Mouse (Mus musculus) cortical plate, adult 2 months (tissue): Measurements from ENCODE around the gene Zfp61.
"Not testable (repeated sequence)": the region's sequence is repeated elsewhere in the genome, so short reads cannot be mapped to it uniquely, and the experiment has no call there.

ENCODE experiments used
- CTCF ChIP-seq: fragments of 200-500 bp; IDR thresholded peaks from 2 replicates; pipeline ENCODE4 v1.5.1; 2011; ENCODE audit warnings: mild to moderate bottlenecking, control low read depth, low read length; ENCODE audit not compliant: insufficient read depth; ENCODE audit errors: extremely low read depth
- POLR2A ChIP-seq: fragments of 200-500 bp; IDR thresholded peaks from 2 replicates; pipeline ENCODE4 v1.6.1; 2011; ENCODE audit warnings: mild to moderate bottlenecking, low read length, control low read depth; ENCODE audit not compliant: insufficient read depth; ENCODE audit errors: extremely low read depth

GRCm38 (mm10) chr7:24278771-24279170 lies 22.3 kb downstream of the Zfp61 start:
- TF ChIP-seq CTCF, POLR2A: not testable (repeated sequence)
